Mouse (Mus musculus) hindbrain, embryonic 16.5 days (tissue): Measurements from ENCODE around the gene Hdac5. TPM values are rescaled to one million over a fixed set of nuclear protein-coding genes. Genes with fewer than 3 reads are reported as not detected.
A peak's percentile ranks its signal among the peaks of the same experiment; 100 is the strongest.

Experiments used
- ATAC-seq: fragments of 200-750 bp; cut with Nextera tagmentation; 2 replicates; pipeline ENCODE4 v1.8.0; 2017; ENCODE audit warnings: moderate TSS enrichment, moderate library complexity
- H3K27ac ChIP-seq: fragments of 300-500 bp; sonication (generic); 2 replicates; pipeline ENCODE4 v1.5.1; 2014; ENCODE audit warnings: low read depth, mild to moderate bottlenecking, control low read depth, low read length, moderate library complexity
- H3K27me3 ChIP-seq: fragments of 300-500 bp; sonication (generic); replicated peaks from 2 replicates; pipeline ENCODE4 v1.6.1; 2014; ENCODE audit warnings: low read length; ENCODE audit not compliant: control insufficient read depth, insufficient read depth
- H3K36me3 ChIP-seq: fragments of 300-500 bp; sonication (generic); 2 replicates; pipeline ENCODE4 v1.6.1; 2014; ENCODE audit warnings: mild to moderate bottlenecking, low read length, moderate library complexity, mixed read lengths; ENCODE audit not compliant: control insufficient read depth, insufficient read depth
- H3K4me1 ChIP-seq: fragments of 300-500 bp; sonication (generic); 2 replicates; pipeline ENCODE4 v1.6.1; 2014; ENCODE audit warnings: low read depth, low read length; ENCODE audit not compliant: control insufficient read depth, insufficient read depth
- H3K4me2 ChIP-seq: fragments of 300-500 bp; sonication (generic); 2 replicates; pipeline ENCODE4 v1.6.1; 2014; ENCODE audit warnings: mild to moderate bottlenecking, low read length, control low read depth, moderate library complexity
- H3K4me3 ChIP-seq: fragments of 300-500 bp; sonication (generic); 2 replicates; pipeline ENCODE4 v1.5.1; 2014; ENCODE audit warnings: mild to moderate bottlenecking, low read length, control low read depth, moderate library complexity
- H3K9ac ChIP-seq: fragments of 300-500 bp; sonication (generic); 2 replicates; pipeline ENCODE4 v1.6.1; 2014; ENCODE audit warnings: low read depth, mild to moderate bottlenecking, control low read depth, low read length, moderate library complexity
- H3K9me3 ChIP-seq: fragments of 300-500 bp; sonication (generic); 2 replicates; pipeline ENCODE4 v1.6.1; 2014; ENCODE audit warnings: mild to moderate bottlenecking, low read length, moderate library complexity; ENCODE audit not compliant: control insufficient read depth
- WGBS: fragments of 180-500 bp; shearing (Covaris S2); extraction: QIAGEN DNeasy Blood & Tissue Kit; methylation state at CpG from one replicate; pipeline ENCODE4 v1.1.7; 2014; 5-methylcytosine and 5-hydroxymethylcytosine counted together
- polyA plus RNA-seq: library from polyadenylated mRNA; unstranded; fragments of >200 nt; fragmentation: Nextera tagmentation; extraction: Ambion mirVana; gene quantifications from 2 replicates; pipeline ENCODE4 v1.2.1, GENCODE M21; 2015

Gene Hdac5
- 75.8 and 83.0 TPM in 2 replicates for polyA plus RNA-seq

- peak within 1 kb of the TSS; percentile 94 for H3K9ac ChIP-seq
- peak; percentile 92 for ATAC-seq
- no peaks in the 10 kb centered on the region for H3K27me3 ChIP-seq
- H3K36me3 ChIP-seq, result no peaks in the 10 kb centered on the region
- H3K4me2 ChIP-seq, result peak within 1 kb of the TSS; percentile 63
- H3K4me1 ChIP-seq, result peaks cover 34% of the 10 kb centered on the region
- peak within 1 kb of the TSS; percentile 90 for H3K27ac ChIP-seq
- under 1% methylated on average over 49 of the region's 49 CpGs for WGBS
- H3K9me3 ChIP-seq, result no peaks in the 10 kb centered on the region
- H3K4me3 ChIP-seq, result peak within 1 kb of the TSS; percentile 84
Observed at GRCm38 (mm10) chr11:102230006-102230741, at the start of gene Hdac5. Hdac5 (minus strand) TSS chr11:102230166.

GRCm38 (mm10) chr11:102279595-102279994 lies 49.6 kb upstream of the Hdac5 start:
- Histone ChIP-seq H3K4me2 (no peak overlapping the region), H3K9ac (no peak overlapping the region), H3K9me3 (no peaks in the 10 kb centered on the region), H3K4me3 (no peak overlapping the region), H3K4me1 (peaks cover 10% of the 10 kb centered on the region), H3K36me3 (no peaks in the 10 kb centered on the region), H3K27ac (no peak overlapping the region), H3K27me3 (no peaks in the 10 kb centered on the region)
- WGBS, result 93% methylated on average over 3 of the region's 3 CpGs
- no peak for ATAC-seq

- Histone ChIP-seq H3K9ac (no peak overlapping the region), H3K4me1 (peaks cover 10% of the 10 kb centered on the region), H3K4me2 (no peak overlapping the region), H3K36me3 (no peaks in the 10 kb centered on the region), H3K9me3 (no peaks in the 10 kb centered on the region), H3K27ac (no peak overlapping the region), H3K27me3 (no peaks in the 10 kb centered on the region), H3K4me3 (no peak overlapping the region)
- ATAC-seq, result no peak
- WGBS, result 49% methylated on average over 8 of the region's 12 CpGs
Observed at GRCm38 (mm10) chr11:102277754-102278153, 47.8 kb upstream of the Hdac5 start.

- peak; percentile 76 for ATAC-seq
- Histone ChIP-seq H3K9ac (peak overlapping the region; percentile 65), H3K4me1 (peaks cover 10% of the 10 kb centered on the region), H3K27me3 (no peaks in the 10 kb centered on the region), H3K36me3 (no peaks in the 10 kb centered on the region), H3K4me2 (peak overlapping the region; percentile 79), H3K4me3 (peak overlapping the region; percentile 42), H3K27ac (no peak overlapping the region), H3K9me3 (no peaks in the 10 kb centered on the region)
- WGBS, result 2% methylated on average over 32 of the region's 33 CpGs
Observed at GRCm38 (mm10) chr11:102276411-102276915, 46.5 kb upstream of the Hdac5 start.

GRCm38 (mm10) chr11:102268520-102269244 lies 38.7 kb upstream of the Hdac5 start, which contains the start of gene Asb16:
Asb16 (plus strand) TSS chr11:102268743.
- peaks cover 3% of the 10 kb centered on the region; the same call in 1 of the 2 replicates for H3K4me1 ChIP-seq
- H3K4me2 ChIP-seq, result no peak within 1 kb of the TSS
- H3K9me3 ChIP-seq, result no peaks in the 10 kb centered on the region
- H3K4me3 ChIP-seq, result no peak within 1 kb of the TSS
- WGBS, result 86% methylated on average over 12 of the region's 12 CpGs
- no peaks in the 10 kb centered on the region for H3K36me3 ChIP-seq
- no peak within 1 kb of the TSS for H3K9ac ChIP-seq
- H3K27ac ChIP-seq, result no peak within 1 kb of the TSS
- ATAC-seq, result no peak
- no peaks in the 10 kb centered on the region for H3K27me3 ChIP-seq

- Histone ChIP-seq H3K9me3 (no peaks in the 10 kb centered on the region), H3K4me1 (peaks cover 3% of the 10 kb centered on the region; the same call in 1 of the 2 replicates), H3K27ac (no peak overlapping the region), H3K27me3 (no peaks in the 10 kb centered on the region), H3K4me2 (no peak overlapping the region), H3K9ac (no peak overlapping the region), H3K4me3 (no peak overlapping the region), H3K36me3 (no peaks in the 10 kb centered on the region)
- peak; percentile 65; the same call in 1 of the 2 replicates for ATAC-seq
- WGBS, result 7% methylated on average over 10 of the region's 11 CpGs
Observed at GRCm38 (mm10) chr11:102267480-102267879, 37.5 kb upstream of the Hdac5 start.

- H3K9me3 ChIP-seq, result no peaks in the 10 kb centered on the region
- 81% methylated on average over 8 of the region's 8 CpGs for WGBS
- ATAC-seq, result peak; percentile 35
- H3K36me3 ChIP-seq, result no peaks in the 10 kb centered on the region
- peaks cover 3% of the 10 kb centered on the region; the same call in 1 of the 2 replicates for H3K4me1 ChIP-seq
- no peak overlapping the region for H3K9ac ChIP-seq
- no peak overlapping the region for H3K27ac ChIP-seq
- H3K27me3 ChIP-seq, result no peaks in the 10 kb centered on the region
- H3K4me3 ChIP-seq, result no peak overlapping the region
- no peak overlapping the region for H3K4me2 ChIP-seq
Observed at GRCm38 (mm10) chr11:102266631-102267355, 36.8 kb upstream of the Hdac5 start.

GRCm38 (mm10) chr11:102265816-102266215 lies 35.9 kb upstream of the Hdac5 start:
- Histone ChIP-seq H3K4me2 (no peak overlapping the region), H3K27ac (no peak overlapping the region), H3K9ac (no peak overlapping the region), H3K4me1 (peaks cover 3% of the 10 kb centered on the region; the same call in 1 of the 2 replicates), H3K27me3 (no peaks in the 10 kb centered on the region), H3K9me3 (no peaks in the 10 kb centered on the region), H3K36me3 (no peaks in the 10 kb centered on the region), H3K4me3 (no peak overlapping the region)
- 64% methylated on average over 14 of the region's 14 CpGs for WGBS
- no peak for ATAC-seq
